Mouse (Mus musculus): ENCODE data around the gene Klhl22. TPM values are rescaled to one million over a fixed set of nuclear protein-coding genes. Genes with fewer than 3 reads are reported as not detected.

The Klhl22 gene
- polyA plus RNA-seq, 1 experiment from 2014 or later = 93.4 TPM

Other genes with a start within 250 kb of the Klhl22 start
- gene Thap7, start 228.5 kb upstream of the Klhl22 start, polyA plus RNA-seq (2015; fragmentation: Nextera tagmentation; extraction: Ambion mirVana) = 60.4 and 65.3 TPM in 2 replicates
- gene Lrrc74b, start 198.4 kb upstream of the Klhl22 start, polyA plus RNA-seq (2015; fragmentation: Nextera tagmentation; extraction: Ambion mirVana) = 1.3 TPM in 2 replicates
- 2.3 and 3.1 TPM in 2 replicates for gene P2rx6, start 197.7 kb upstream of the Klhl22 start, polyA plus RNA-seq (2015; fragmentation: Nextera tagmentation; extraction: Ambion mirVana)
- 38.7 and 42.7 TPM in 2 replicates for gene Slc7a4, start 176.4 kb upstream of the Klhl22 start, polyA plus RNA-seq (2015; fragmentation: Nextera tagmentation; extraction: Ambion mirVana)
- gene Smpd4, start 140.3 kb upstream of the Klhl22 start, polyA plus RNA-seq (2015; fragmentation: Nextera tagmentation; extraction: Ambion mirVana) = 30.1 and 34.7 TPM in 2 replicates
- gene Ccdc74a, start 113.1 kb upstream of the Klhl22 start, polyA plus RNA-seq (2015; fragmentation: Nextera tagmentation; extraction: Ambion mirVana) = 11.2 and 11.5 TPM in 2 replicates
- gene Med15, start 26.7 kb upstream of the Klhl22 start, polyA plus RNA-seq (2015; fragmentation: Nextera tagmentation; extraction: Ambion mirVana) = 53.2 and 59.4 TPM in 2 replicates
- gene Scarf2, start 37.7 kb downstream of the Klhl22 start, polyA plus RNA-seq (2015; fragmentation: Nextera tagmentation; extraction: Ambion mirVana) = 1.7 and 2.6 TPM in 2 replicates
- 3.5 and 4.9 TPM in 2 replicates for gene B830017H08Rik, start 73.5 kb downstream of the Klhl22 start, polyA plus RNA-seq (2015; fragmentation: Nextera tagmentation; extraction: Ambion mirVana)
- gene Car15, start 78.7 kb downstream of the Klhl22 start, polyA plus RNA-seq (2015; fragmentation: Nextera tagmentation; extraction: Ambion mirVana) = 3.9 and 5.2 TPM in 2 replicates
- 0.53 and 0.68 TPM in 2 replicates for gene Gm20518, start 132.1 kb downstream of the Klhl22 start, polyA plus RNA-seq (2015; fragmentation: Nextera tagmentation; extraction: Ambion mirVana)
- gene Tssk1, start 134.6 kb downstream of the Klhl22 start, polyA plus RNA-seq (2015; fragmentation: Nextera tagmentation; extraction: Ambion mirVana) = not detected in 2 replicates
- gene Dgcr2, start 138.9 kb downstream of the Klhl22 start, polyA plus RNA-seq (2015; fragmentation: Nextera tagmentation; extraction: Ambion mirVana) = 119 and 120 TPM in 2 replicates
- gene Tssk2, start 139.0 kb downstream of the Klhl22 start, polyA plus RNA-seq (2015; fragmentation: Nextera tagmentation; extraction: Ambion mirVana) = 0.11 TPM in 1 of 2 replicates, not detected in the other
- 51.7 and 57.1 TPM in 2 replicates for gene Ess2, start 151.7 kb downstream of the Klhl22 start, polyA plus RNA-seq (2015; fragmentation: Nextera tagmentation; extraction: Ambion mirVana)
- 0.38 and 1.1 TPM in 2 replicates for gene Gsc2, start 155.4 kb downstream of the Klhl22 start, polyA plus RNA-seq (2015; fragmentation: Nextera tagmentation; extraction: Ambion mirVana)
- gene Slc25a1, start 168.6 kb downstream of the Klhl22 start, polyA plus RNA-seq (2015; fragmentation: Nextera tagmentation; extraction: Ambion mirVana) = 169 and 179 TPM in 2 replicates
- gene Vpreb2, start 220.8 kb downstream of the Klhl22 start, polyA plus RNA-seq (2015; fragmentation: Nextera tagmentation; extraction: Ambion mirVana) = not detected in 2 replicates

All from midbrain, embryonic 15.5 days (tissue).